Mouse (Mus musculus) embryonic facial prominence, embryonic 10.5 days (tissue): ENCODE data around the gene Cela3b. TPM values are rescaled to one million over a fixed set of nuclear protein-coding genes. Genes with fewer than 3 reads are reported as not detected.

ENCODE experiments used
- DNase-seq: peaks from one replicate; pipeline ENCODE4 v3.0.0-alpha.2; 2017; ENCODE audit warnings: low spot score
- H3K27ac ChIP-seq: fragments of 300-500 bp; sonication (generic); replicated peaks from 2 replicates; pipeline ENCODE4 v1.5.1; 2016; ENCODE audit warnings: mild to moderate bottlenecking
- H3K27me3 ChIP-seq: fragments of 300-500 bp; sonication (generic); replicated peaks from 2 replicates; pipeline ENCODE4 v1.6.1; 2016; ENCODE audit warnings: low read depth, mild to moderate bottlenecking; ENCODE audit not compliant: poor library complexity, severe bottlenecking
- H3K36me3 ChIP-seq: fragments of 300-500 bp; sonication (generic); replicated peaks from 2 replicates; pipeline ENCODE4 v1.6.1; 2016; ENCODE audit warnings: mild to moderate bottlenecking, moderate library complexity
- H3K4me1 ChIP-seq: fragments of 300-500 bp; sonication (generic); 2 replicates; pipeline ENCODE4 v1.6.1; 2016
- H3K4me3 ChIP-seq: fragments of 300-500 bp; sonication (generic); 2 replicates; pipeline ENCODE4 v1.5.1; 2016; ENCODE audit warnings: mild to moderate bottlenecking, moderate library complexity
- H3K9me3 ChIP-seq: fragments of 300-500 bp; sonication (generic); 2 replicates; pipeline ENCODE4 v1.6.1; 2016; ENCODE audit warnings: mild to moderate bottlenecking
- WGBS: fragments of 180-500 bp; shearing (Covaris S2); methylation state at CpG from one replicate; pipeline ENCODE4 v1.1.7; 2016; 5-methylcytosine and 5-hydroxymethylcytosine counted together
- polyA plus RNA-seq: library from polyadenylated mRNA; unstranded; fragments of >200 nt; fragmentation: Nextera tagmentation; extraction: Ambion mirVana; gene quantifications from 2 replicates; pipeline ENCODE4 v1.2.1, GENCODE M21; 2016

The Cela3b gene
- polyA plus RNA-seq, 1 experiment from 2014 or later, result not detected

GRCm38 (mm10) chr4:137373711-137374110 is 56.6 kb downstream of the Cela3b start:
- peak; percentile 22 for DNase-seq
- no peaks in the 10 kb centered on the region for H3K9me3 ChIP-seq
- no peak overlapping the region for H3K4me3 ChIP-seq
- H3K27me3 ChIP-seq, result no peaks in the 10 kb centered on the region
- H3K27ac ChIP-seq, result peak overlapping the region; percentile 59
- WGBS, result 42% methylated on average over 6 of the region's 6 CpGs
- no peaks in the 10 kb centered on the region for H3K36me3 ChIP-seq
- peaks cover 38% of the 10 kb centered on the region for H3K4me1 ChIP-seq

DNA sequence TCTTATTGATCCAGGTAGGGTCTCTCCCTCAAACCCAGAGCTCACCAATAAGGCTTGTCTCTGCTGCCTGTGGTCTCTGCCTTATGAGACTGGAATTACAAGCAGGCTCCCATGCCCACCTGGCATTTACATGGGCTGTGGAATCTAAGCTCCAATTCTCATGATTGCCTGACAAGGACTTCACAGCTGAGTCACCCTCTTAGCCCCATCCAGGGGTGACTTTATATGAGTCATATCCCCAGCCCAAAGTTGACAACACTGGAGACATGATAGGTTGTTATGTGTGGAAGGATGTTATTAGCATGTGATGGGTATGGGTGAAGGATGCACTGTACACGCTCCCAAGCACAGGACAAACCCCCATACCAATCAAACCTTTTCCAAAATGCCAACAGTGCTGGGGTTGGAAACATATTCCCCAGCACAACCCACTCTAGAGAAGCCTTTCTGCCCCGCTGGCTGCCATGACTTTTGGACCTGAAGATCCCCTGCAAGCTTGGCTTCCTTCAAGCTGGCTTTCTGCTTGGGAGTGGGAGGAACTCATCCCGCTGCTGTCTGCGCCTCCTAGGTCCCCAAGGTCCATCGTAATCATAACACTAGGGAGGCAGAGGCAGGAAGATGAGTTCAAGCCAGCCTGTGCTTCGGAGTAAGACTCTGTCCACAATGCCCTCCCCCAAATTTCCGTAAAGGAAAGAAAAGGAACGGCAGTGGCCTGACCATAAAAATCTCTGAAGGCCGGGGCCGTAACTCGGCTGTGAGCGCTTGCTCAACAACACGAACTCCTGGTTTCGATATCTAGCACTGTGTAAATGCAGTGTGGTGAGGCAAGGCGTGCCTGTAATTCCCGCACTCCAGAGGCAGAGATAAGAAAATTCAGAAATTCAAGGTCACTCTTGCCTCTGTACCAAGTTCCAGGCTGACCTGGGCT is 58.5 kb downstream of the Cela3b start:
- Histone ChIP-seq H3K9me3 (no peaks in the 10 kb centered on the region), H3K36me3 (no peaks in the 10 kb centered on the region), H3K4me3 (no peak overlapping the region), H3K4me1 (peaks cover 48% of the 10 kb centered on the region), H3K27me3 (no peaks in the 10 kb centered on the region), H3K27ac (no peak overlapping the region)
- 90% methylated on average over 16 of the region's 16 CpGs for WGBS
- DNase-seq, result no peak

Other genes with a start within 250 kb of the Cela3b start
- 1.2 and 1.5 TPM in 2 replicates for gene Wnt4, start 153.1 kb downstream of the Cela3b start, polyA plus RNA-seq
- 568 and 585 TPM in 2 replicates for gene Cdc42, start 72.8 kb downstream of the Cela3b start, polyA plus RNA-seq
- gene Cela3a, start 20.7 kb downstream of the Cela3b start, polyA plus RNA-seq, result not detected in 2 replicates
- gene 1700013G24Rik, start 22.7 kb upstream of the Cela3b start, polyA plus RNA-seq, result not detected in 2 replicates
- gene Hspg2, start 38.2 kb upstream of the Cela3b start, polyA plus RNA-seq, result 17.4 and 19.6 TPM in 2 replicates
- 0.55 TPM in 1 of 2 replicates, not detected in the other for gene Ldlrad2, start 144.0 kb upstream of the Cela3b start, polyA plus RNA-seq
- gene Usp48, start 163.2 kb upstream of the Cela3b start, polyA plus RNA-seq, result 79.1 and 81.7 TPM in 2 replicates
- 3.8 and 6.9 TPM in 2 replicates for gene Rap1gap, start 234.2 kb upstream of the Cela3b start, polyA plus RNA-seq